Mouse (Mus musculus) urinary bladder, adult 18-20 months (tissue): ENCODE data around the gene Mtch1.

Experiments
- DNase-seq, 2 experiments: peaks; one replicate each; pipeline ENCODE4 v3.0.0; 2022; ENCODE audit warnings: low spot score in 2 of 2, mixed read lengths in 2 of 2

The Mtch1 gene

GRCm38 (mm10) chr17:29305058-29305806 is 42.5 kb downstream of the Mtch1 start:
- no peak for DNase-seq

- DNase-seq, result no peak
Observed at GRCm38 (mm10) chr17:29304376-29305057, 43.2 kb downstream of the Mtch1 start.

- DNase-seq, result no peak
Observed at GRCm38 (mm10) chr17:29303856-29304255, 43.9 kb downstream of the Mtch1 start.

GRCm38 (mm10) chr17:29303087-29303486 is 44.6 kb downstream of the Mtch1 start:
- DNase-seq, result no peak

- no peak for DNase-seq
Observed at GRCm38 (mm10) chr17:29302149-29302548, 45.6 kb downstream of the Mtch1 start.

GRCm38 (mm10) chr17:29301421-29301820 is 46.3 kb downstream of the Mtch1 start:
- no peak for DNase-seq

- no peak for DNase-seq
Observed at GRCm38 (mm10) chr17:29300926-29301325, 46.8 kb downstream of the Mtch1 start.

GRCm38 (mm10) chr17:29299282-29299681 is 48.5 kb downstream of the Mtch1 start:
- no peak for DNase-seq

GRCm38 (mm10) chr17:29297813-29298212 is 49.9 kb downstream of the Mtch1 start:
- no peak for DNase-seq

GRCm38 (mm10) chr17:29297321-29297720 is 50.4 kb downstream of the Mtch1 start:
- no peak for DNase-seq

GRCm38 (mm10) chr17:29295835-29296234 is 51.9 kb downstream of the Mtch1 start:
- no peak for DNase-seq

- no peak for DNase-seq
Observed at GRCm38 (mm10) chr17:29293807-29294605, 53.7 kb downstream of the Mtch1 start.

GRCm38 (mm10) chr17:29292996-29293395 is 54.7 kb downstream of the Mtch1 start:
- DNase-seq, result no peak

GRCm38 (mm10) chr17:29291793-29292192 is 55.9 kb downstream of the Mtch1 start:
- DNase-seq, result no peak

GRCm38 (mm10) chr17:29282216-29282952 is 65.3 kb downstream of the Mtch1 start:
- DNase-seq, result no peak
